Mouse (Mus musculus) G1E (cell line): ENCODE results near the gene Gak.

ENCODE experiments used
- CTCF ChIP-seq: IDR thresholded peaks from 2 replicates; pipeline ENCODE4 v1.5.1; 2012; ENCODE audit warnings: low read depth, low read length, inconsistent platforms, mixed read lengths
- GATA1 ChIP-seq: IDR thresholded peaks from 2 replicates; pipeline ENCODE4 v1.6.1; 2012; ENCODE audit warnings: borderline replicate concordance, low read length, inconsistent platforms, mixed read lengths
- GATA2 ChIP-seq: IDR thresholded peaks from 2 replicates; pipeline ENCODE4 v1.6.1; 2012; ENCODE audit warnings: low read depth, low read length, inconsistent platforms, borderline replicate concordance

DNA sequence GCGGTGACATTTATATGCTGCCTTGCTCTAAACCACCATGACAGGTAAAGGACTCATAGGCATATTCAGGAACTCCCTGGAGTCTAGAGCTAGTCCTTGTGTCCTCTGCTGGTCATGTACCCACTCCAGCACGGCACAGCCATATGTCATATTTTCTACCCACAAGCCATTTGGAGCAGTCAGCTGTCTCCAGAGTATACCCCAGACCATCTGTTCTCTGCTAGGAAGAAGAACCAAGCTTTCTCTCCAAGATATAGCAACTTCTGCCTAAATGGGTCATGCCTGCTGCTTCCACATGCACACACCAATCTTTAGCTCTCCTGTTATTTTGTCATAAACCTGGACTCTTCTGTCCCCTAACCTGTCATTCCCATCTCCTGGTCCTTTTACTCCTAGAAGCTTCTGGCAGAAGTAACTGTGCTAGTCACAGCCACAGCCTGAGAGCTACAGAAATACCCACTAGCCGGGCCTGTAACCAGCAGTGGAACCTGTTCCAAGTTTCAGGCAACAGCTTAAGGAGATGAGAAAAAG, 48.1 kb downstream of the Gak start:
- TF ChIP-seq CTCF (no peak), GATA2 (no peak), GATA1 (no peak)
